Mouse (Mus musculus) bone marrow, adult 2 months (tissue): ENCODE data around the gene Miga1.

Source experiments
- CTCF ChIP-seq: fragments of 200-500 bp; IDR thresholded peaks from 2 replicates; pipeline ENCODE4 v1.5.1; 2011; ENCODE audit warnings: low read length, control low read depth; ENCODE audit not compliant: control insufficient read depth, insufficient read depth
- POLR2A ChIP-seq: fragments of 200-500 bp; IDR thresholded peaks from 2 replicates; pipeline ENCODE4 v1.6.1; 2011; ENCODE audit warnings: low read depth, mild to moderate bottlenecking, control low read depth, low read length, borderline replicate concordance; ENCODE audit not compliant: control insufficient read depth

DNA sequence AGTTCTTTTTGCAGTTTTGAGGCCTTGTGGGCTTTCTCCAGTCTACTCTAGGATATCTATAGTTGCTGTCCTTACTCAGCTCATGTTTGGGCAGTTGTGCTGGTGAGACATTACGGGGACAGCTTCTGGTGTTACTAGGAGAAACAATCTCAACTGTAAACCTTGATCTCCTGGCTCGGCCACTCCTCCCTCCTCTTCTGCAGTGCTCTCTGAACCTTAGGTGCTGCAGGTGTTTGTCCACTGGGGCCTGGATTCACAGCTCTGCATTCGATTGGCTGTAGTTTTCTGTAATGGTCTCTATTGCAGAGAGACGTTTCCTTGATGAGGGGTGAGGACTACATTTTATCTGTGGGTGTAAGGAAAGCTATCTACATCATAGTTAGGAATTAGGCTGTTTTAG lies 12.1 kb upstream of the Miga1 start:
- TF ChIP-seq CTCF, result no peak
- TF ChIP-seq POLR2A, result no peak
